ENCODE assay signal across 8 mouse cellular contexts in the genomic region with DNA sequence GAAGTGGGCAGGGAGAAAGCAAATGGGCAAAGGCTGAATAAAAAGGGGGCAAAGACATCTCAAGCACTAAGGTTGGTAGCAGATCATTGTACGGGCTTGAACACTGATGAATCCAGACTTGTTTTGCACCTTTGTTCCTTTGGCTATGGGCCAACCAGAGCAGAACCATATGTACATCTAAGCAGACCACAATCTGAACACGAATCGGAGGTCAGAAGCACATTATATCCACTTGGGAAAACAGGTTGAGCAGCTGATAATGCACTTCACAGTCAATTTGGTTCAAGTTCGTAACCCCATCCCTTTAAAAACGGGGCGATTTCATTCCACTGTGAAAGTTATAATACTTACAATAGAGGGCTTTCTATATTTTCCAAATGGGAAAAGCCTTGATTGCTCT. TPM values are rescaled to one million over a fixed set of nuclear protein-coding genes. Genes with fewer than 3 reads are reported as not detected.
DNase-seq lines count a peak whose midpoint lies in the region; ATAC-seq and TF ChIP-seq lines count a peak whose summit lies in the region.

No protein-coding gene starts in this region.

- H3K27me3 ChIP-seq in erythroblast, embryonic 14.5 days (ENCODE audit: control insufficient read depth): no peaks in the 10 kb centered on the region
- H3K27me3 ChIP-seq in forebrain, embryonic 12.5 days: no peaks in the 10 kb centered on the region

- DNase-seq in ZHBTc4 (ENCODE audit: low read depth, low spot score): peak; percentile 16
- DNase-seq in kidney, adult 11 months: peak; percentile 47
- peak; percentile 13 for DNase-seq in lung, adult 2 months
- DNase-seq in retina, postnatal 1 day: peak; percentile 63
- DNase-seq in Muller cell, postnatal 12 days (ENCODE audit: inconsistent ontology term): no peak

- no peak for ATAC-seq in erythroblast, adult 5-6 weeks (replicated peaks; ENCODE audit: low FRiP score, poor library complexity, severe bottlenecking)
- ATAC-seq in forebrain, embryonic 12.5 days (ENCODE audit: low FRiP score): no peak

- H3K4me3 ChIP-seq in erythroblast, embryonic 14.5 days (replicated peaks): peak overlapping the region; percentile 99
- peak overlapping the region; percentile 93 for H3K4me3 ChIP-seq in forebrain, embryonic 12.5 days (replicated peaks)
- peak overlapping the region; percentile 99 for H3K4me3 ChIP-seq in lung, adult 2 months (replicated peaks; ENCODE audit: extremely low read depth, low read depth, low read length)

- TF ChIP-seq POLR2A in lung, adult 2 months (IDR thresholded peaks at IDR 0.05; ENCODE audit: borderline replicate concordance, extremely low read depth, low read depth, low read length): no peak

- peaks cover 4% of the 10 kb centered on the region for H3K36me3 ChIP-seq in erythroblast, embryonic 14.5 days (ENCODE audit: control insufficient read depth)
- H3K36me3 ChIP-seq in forebrain, embryonic 12.5 days (replicated peaks): no peaks in the 10 kb centered on the region

- H3K27ac ChIP-seq in forebrain, embryonic 12.5 days: peak overlapping the region; percentile 89; the same call in 1 of the 2 replicates

- 15% methylated on average over 6 of the region's 6 CpGs for WGBS in forebrain, embryonic 12.5 days
- 2% methylated on average over 6 of the region's 6 CpGs for WGBS in lung, adult 2 months

- H3K4me2 ChIP-seq in forebrain, embryonic 12.5 days: peak overlapping the region; percentile 89

- H3K9me3 ChIP-seq in erythroblast, embryonic 14.5 days (ENCODE audit: control insufficient read depth, low read length): no peaks in the 10 kb centered on the region
- H3K9me3 ChIP-seq in forebrain, embryonic 12.5 days: no peaks in the 10 kb centered on the region

- TF ChIP-seq CTCF in lung, adult 2 months (IDR thresholded peaks at IDR 0.05; ENCODE audit: insufficient read depth, low read length): no peak

- peaks cover 57% of the 10 kb centered on the region for H3K4me1 ChIP-seq in erythroblast, embryonic 14.5 days (ENCODE audit: control insufficient read depth)
- H3K4me1 ChIP-seq in forebrain, embryonic 12.5 days: peaks cover 14% of the 10 kb centered on the region
- H3K4me1 ChIP-seq in lung, adult 2 months (ENCODE audit: control insufficient read depth, insufficient read depth, low read length): peaks cover 5% of the 10 kb centered on the region

- peak overlapping the region; percentile 62 for H3K9ac ChIP-seq in forebrain, embryonic 12.5 days

RNA-seq across cellular contexts. Expression of a gene that starts 1.0 kb away (rescaled TPM):
- 0.49 and 0.56 TPM in 2 replicates for polyA plus RNA-seq in erythroblast, embryonic 14.5 days (2012)
- 19.0 and 20.4 TPM in 2 replicates for total RNA-seq in erythroblast, adult 5-6 weeks (2015; ENCODE audit: low replicate concordance)
- 25.4 and 25.6 TPM in 2 replicates for total RNA-seq in erythroblast, adult 5-6 weeks (2017; ENCODE audit: low replicate concordance)
- polyA plus RNA-seq in forebrain, embryonic 12.5 days (2016; fragmentation: Nextera tagmentation; extraction: Ambion mirVana): 13.9 and 14.0 TPM in 2 replicates
- polyA plus RNA-seq in lung, adult 2 months (2012; rRNA removed): 2.3 and 4.5 TPM in 2 replicates

RNA-seq across cellular contexts. Expression of a gene that starts 7.7 kb away (rescaled TPM):
- not detected in 2 replicates for polyA plus RNA-seq in erythroblast, embryonic 14.5 days (2012)
- total RNA-seq in erythroblast, adult 5-6 weeks (2015; ENCODE audit: low replicate concordance): 8.8 TPM in 1 of 2 replicates, not detected in the other
- 0.28 and 4.4 TPM in 2 replicates for total RNA-seq in erythroblast, adult 5-6 weeks (2017; ENCODE audit: low replicate concordance)
- 3.7 and 4.6 TPM in 2 replicates for polyA plus RNA-seq in forebrain, embryonic 12.5 days (2016; fragmentation: Nextera tagmentation; extraction: Ambion mirVana)
- 1.3 and 2.1 TPM in 2 replicates for polyA plus RNA-seq in lung, adult 2 months (2012; rRNA removed)

RNA-seq across cellular contexts. Expression of a gene that starts 55.1 kb away (rescaled TPM):
- 0.04 and 0.07 TPM in 2 replicates for polyA plus RNA-seq in erythroblast, embryonic 14.5 days (2012)
- total RNA-seq in erythroblast, adult 5-6 weeks (2015; ENCODE audit: low replicate concordance): 2.1 and 22.7 TPM in 2 replicates
- 6.7 and 8.9 TPM in 2 replicates for total RNA-seq in erythroblast, adult 5-6 weeks (2017; ENCODE audit: low replicate concordance)
- 79.8 and 85.5 TPM in 2 replicates for polyA plus RNA-seq in forebrain, embryonic 12.5 days (2016; fragmentation: Nextera tagmentation; extraction: Ambion mirVana)
- polyA plus RNA-seq in lung, adult 2 months (2012; rRNA removed): 20.7 and 37.4 TPM in 2 replicates

Comparison
In these comparisons a context has a peak if more than half of its experiments do, and no peak if none do; other contexts are left out.
1. RNA of a gene that starts 55.1 kb away (polyA plus RNA-seq): 79.8 to 85.5 TPM in forebrain, embryonic 12.5 days and 20.7 to 37.4 TPM in lung, adult 2 months; 0.04 to 0.07 TPM in erythroblast, embryonic 14.5 days; every median in the first group is over 10 times any median in the second.
2. Peak in every context shown above with its lines, with median percentiles within 50 percentile points of each other: H3K4me3 ChIP-seq.